Mouse (Mus musculus) olfactory bulb, adult 2 months (tissue): ENCODE measurements around the gene Rcan1.

Experiments
- CTCF ChIP-seq: fragments of 200-500 bp; IDR thresholded peaks from 2 replicates; pipeline ENCODE4 v1.5.1; 2012; ENCODE audit warnings: low read depth, mild to moderate bottlenecking, low read length, moderate library complexity; ENCODE audit not compliant: insufficient read depth
- POLR2A ChIP-seq: fragments of 200-500 bp; IDR thresholded peaks from 2 replicates; pipeline ENCODE4 v1.6.1; 2012; ENCODE audit warnings: mild to moderate bottlenecking, low read depth, low read length, moderate library complexity; ENCODE audit not compliant: insufficient read depth

DNA sequence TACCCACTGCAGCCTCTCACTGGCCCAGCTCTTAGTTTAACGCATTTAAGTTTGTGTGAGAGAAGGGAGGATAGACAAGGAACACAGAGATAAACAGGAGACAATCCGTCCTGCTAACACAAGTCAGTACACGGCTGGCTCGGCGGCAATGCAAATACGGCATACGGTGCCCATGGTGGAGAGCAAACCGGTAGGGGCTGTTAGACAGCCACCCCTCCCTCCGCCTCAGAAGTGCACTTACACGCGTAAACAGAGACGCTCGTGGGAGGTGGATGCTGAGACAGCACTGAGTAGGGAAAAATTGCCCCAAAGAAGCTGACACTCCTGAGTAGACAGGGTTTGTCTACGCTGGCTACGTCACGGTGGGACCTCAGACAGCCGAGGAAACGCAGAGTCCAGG lies 16.2 kb downstream of the Rcan1 start:
- TF ChIP-seq CTCF: no peak
- no peak for TF ChIP-seq POLR2A
